Mouse (Mus musculus) left cerebral cortex, adult 9 months (tissue): Measurements from ENCODE around the gene Dynlt1b.
A peak's percentile ranks its signal among the peaks of the same experiment; 100 is the strongest.
"Not testable (repeated sequence)": the region's sequence is repeated elsewhere in the genome, so short reads cannot be mapped to it uniquely, and the experiment has no call there.

Source experiments
- DNase-seq, 2 experiments: peaks; one replicate each; pipeline ENCODE4 v3.0.0; 2022; ENCODE audit warnings: low spot score in 2 of 2

The Dynlt1b gene

GRCm38 (mm10) chr17:6429945-6430344, at the start of gene Dynlt1b:
TSS of gene Dynlt1b (plus strand) at chr17:6430112.
- peak; percentile 100 for DNase-seq

GRCm38 (mm10) chr17:6380182-6380841, 49.6 kb upstream of the Dynlt1b start:
- DNase-seq: not testable (repeated sequence)

- not testable (repeated sequence) for DNase-seq
Measured at GRCm38 (mm10) chr17:6381071-6381682, 48.7 kb upstream of the Dynlt1b start.

GRCm38 (mm10) chr17:6386927-6387326, 43.0 kb upstream of the Dynlt1b start:
- not testable (repeated sequence) for DNase-seq

- not testable (repeated sequence) for DNase-seq
Measured at GRCm38 (mm10) chr17:6387380-6387911, 42.5 kb upstream of the Dynlt1b start.

GRCm38 (mm10) chr17:6389463-6389862, 40.4 kb upstream of the Dynlt1b start:
- DNase-seq: not testable (repeated sequence)

- not testable (repeated sequence) for DNase-seq
Measured at GRCm38 (mm10) chr17:6390731-6391130, 39.2 kb upstream of the Dynlt1b start.

- not testable (repeated sequence) for DNase-seq
Measured at GRCm38 (mm10) chr17:6391736-6392135, 38.2 kb upstream of the Dynlt1b start.

GRCm38 (mm10) chr17:6392473-6393340, 37.2 kb upstream of the Dynlt1b start:
- not testable (repeated sequence) for DNase-seq

- DNase-seq: not testable (repeated sequence)
Measured at GRCm38 (mm10) chr17:6398079-6398478, 31.8 kb upstream of the Dynlt1b start.

- DNase-seq: not testable (repeated sequence)
Measured at GRCm38 (mm10) chr17:6398816-6399215, 31.1 kb upstream of the Dynlt1b start.

- not testable (repeated sequence) for DNase-seq
Measured at GRCm38 (mm10) chr17:6399281-6400096, 30.4 kb upstream of the Dynlt1b start.

GRCm38 (mm10) chr17:6400097-6400489, 29.8 kb upstream of the Dynlt1b start:
- DNase-seq: not testable (repeated sequence)

GRCm38 (mm10) chr17:6404493-6404892, 25.4 kb upstream of the Dynlt1b start:
- not testable (repeated sequence) for DNase-seq

- not testable (repeated sequence) for DNase-seq
Measured at GRCm38 (mm10) chr17:6406972-6407371, 22.9 kb upstream of the Dynlt1b start.

- DNase-seq: not testable (repeated sequence)
Measured at GRCm38 (mm10) chr17:6410713-6411213, 19.1 kb upstream of the Dynlt1b start.

- not testable (repeated sequence) for DNase-seq
Measured at GRCm38 (mm10) chr17:6417118-6417517, 12.8 kb upstream of the Dynlt1b start.

- DNase-seq: not testable (repeated sequence)
Measured at GRCm38 (mm10) chr17:6420557-6420956, 9.4 kb upstream of the Dynlt1b start.

- DNase-seq: not testable (repeated sequence)
Measured at GRCm38 (mm10) chr17:6421547-6422326, 8.2 kb upstream of the Dynlt1b start.

GRCm38 (mm10) chr17:6422370-6422769, 7.5 kb upstream of the Dynlt1b start:
- not testable (repeated sequence) for DNase-seq
